Mouse (Mus musculus): Measurements from ENCODE around the gene Trim31.

Trim31 gene

DNA sequence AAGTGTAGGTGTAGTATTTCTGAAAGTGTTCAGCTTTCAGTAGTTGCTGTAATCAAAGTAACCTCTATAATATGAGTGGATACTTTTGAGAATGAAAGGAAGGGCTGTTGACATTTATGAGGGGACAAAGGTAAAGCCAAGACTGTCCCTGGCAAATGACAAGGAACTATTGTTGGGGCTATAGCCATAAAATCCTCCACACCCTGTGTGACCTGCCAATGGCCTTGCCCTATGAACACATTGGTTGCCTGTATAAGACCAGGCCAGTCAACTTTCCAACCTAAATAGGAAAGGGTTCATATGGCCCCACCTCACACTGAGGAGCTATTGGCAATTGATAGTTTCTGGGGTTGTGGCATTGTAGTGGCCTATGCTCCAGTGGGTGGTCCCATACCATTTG, 853 bp upstream of the Trim31 start:
- no peak for DNase-seq (ENCODE audit: low spot score)

DNA sequence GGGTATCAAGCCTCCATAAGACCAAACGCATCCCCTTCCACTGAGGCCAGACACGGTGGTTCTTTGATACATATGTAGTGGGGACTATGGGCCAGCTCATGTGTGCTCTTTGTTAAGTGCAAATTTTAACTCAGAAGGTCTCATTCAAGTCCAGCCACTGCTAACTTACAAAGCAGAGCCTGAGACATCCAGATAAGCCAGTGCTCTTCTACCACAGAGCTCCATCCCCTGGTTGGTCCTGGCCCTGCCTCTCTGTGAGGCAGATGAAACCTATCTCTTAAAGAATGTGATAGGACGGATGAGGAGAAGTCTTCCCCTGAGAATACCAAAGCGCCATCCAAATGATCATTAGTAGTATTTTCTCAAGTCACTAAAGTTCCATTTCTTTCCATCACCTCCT, 1.5 kb downstream of the Trim31 start:
- DNase-seq (ENCODE audit: low spot score): no peak

DNA sequence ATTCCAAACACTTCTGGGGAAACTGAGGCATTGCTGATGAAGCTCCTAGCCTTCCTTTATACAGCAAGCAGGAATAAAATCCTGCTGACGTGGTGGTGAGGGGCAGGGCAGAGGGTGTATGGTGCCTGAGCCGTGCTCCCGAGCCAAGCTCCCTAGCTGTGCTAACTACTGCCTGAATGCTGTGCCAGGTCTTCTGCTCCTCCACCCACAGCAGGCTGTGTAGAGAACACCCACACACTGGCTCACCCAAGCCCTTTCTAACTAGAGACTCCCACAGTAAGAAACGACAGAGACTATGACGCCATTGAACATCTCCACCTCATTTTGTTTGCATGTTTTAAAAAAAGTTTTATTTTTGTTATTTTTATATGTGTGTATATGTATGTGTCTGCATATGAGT, 2.1 kb downstream of the Trim31 start:
- no peak for DNase-seq (ENCODE audit: low spot score)

GRCm38 (mm10) chr17:36900691-36901090, 2.8 kb downstream of the Trim31 start:
- DNase-seq (ENCODE audit: low spot score): no peak

- no peak for DNase-seq (ENCODE audit: low spot score)
Observed at GRCm38 (mm10) chr17:36903651-36904050, 5.7 kb downstream of the Trim31 start.

DNA sequence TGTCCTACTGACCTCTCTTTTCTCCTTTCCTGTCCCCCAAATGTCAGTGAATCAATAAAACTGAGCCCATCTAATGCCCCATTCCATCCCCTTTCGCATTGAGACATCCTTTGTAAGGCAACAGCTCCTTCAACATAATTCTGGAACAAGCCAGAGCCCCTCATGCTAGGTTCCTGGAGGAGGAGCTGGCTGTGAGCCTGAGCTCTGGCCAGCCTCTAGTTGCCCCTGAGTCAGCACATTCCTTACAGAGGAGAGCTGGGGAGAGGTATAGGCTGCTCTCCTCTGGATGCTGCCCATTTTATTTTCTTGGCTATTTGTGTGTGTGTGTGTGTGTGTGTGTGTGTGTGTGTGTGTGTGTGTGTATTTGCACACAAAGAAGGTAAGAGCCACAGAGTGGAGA, 10.3 kb downstream of the Trim31 start:
- DNase-seq (ENCODE audit: low spot score): no peak

GRCm38 (mm10) chr17:36909802-36910201, 11.9 kb downstream of the Trim31 start:
- DNase-seq (ENCODE audit: low spot score): no peak

DNA sequence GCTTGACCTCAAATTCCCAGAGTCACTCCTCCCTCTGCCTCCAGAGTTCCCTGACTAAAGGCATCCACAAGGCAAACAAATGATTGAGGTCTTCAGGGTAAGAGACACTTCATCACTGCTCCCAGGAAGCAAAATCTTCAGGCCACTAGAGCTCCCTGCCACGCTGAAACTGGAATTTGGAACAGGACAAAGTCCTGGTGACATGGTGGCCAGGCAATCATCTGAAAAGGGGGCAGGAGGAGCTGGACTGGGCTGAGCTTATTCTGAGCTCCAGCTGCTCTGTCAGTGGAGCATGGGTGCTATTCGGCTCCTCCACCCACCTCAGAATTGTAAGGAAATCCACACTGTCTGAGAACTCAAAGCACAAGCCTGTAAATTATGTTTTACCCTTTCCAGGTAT, 14.1 kb downstream of the Trim31 start:
- no peak for DNase-seq (ENCODE audit: low spot score)

GRCm38 (mm10) chr17:36914108-36914507, 16.2 kb downstream of the Trim31 start:
- peak; percentile 56 for DNase-seq (ENCODE audit: low spot score)

GRCm38 (mm10) chr17:36915076-36915475, 17.2 kb downstream of the Trim31 start:
- no peak for DNase-seq (ENCODE audit: low spot score)

DNA sequence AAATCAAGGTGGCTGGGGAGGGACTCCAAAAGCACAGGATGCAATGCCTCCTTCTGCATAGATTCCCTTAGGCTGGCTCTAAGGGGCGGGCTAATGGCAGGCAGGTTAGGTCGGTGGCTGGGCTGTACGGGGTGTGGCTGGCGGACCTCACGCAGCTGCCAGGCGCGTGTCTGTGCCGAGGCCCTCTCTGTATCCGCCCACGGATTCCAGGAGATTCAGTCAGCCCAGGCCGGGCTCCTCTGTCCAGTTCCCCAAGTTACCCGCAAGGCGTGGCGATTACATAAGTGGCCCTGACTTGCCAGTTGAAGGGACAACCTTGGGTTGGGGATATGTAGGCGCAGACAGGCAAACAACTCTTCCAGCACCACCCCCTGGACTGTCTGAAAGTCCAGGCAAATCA, 22.3 kb downstream of the Trim31 start:
- no peak for DNase-seq (ENCODE audit: low spot score)

DNA sequence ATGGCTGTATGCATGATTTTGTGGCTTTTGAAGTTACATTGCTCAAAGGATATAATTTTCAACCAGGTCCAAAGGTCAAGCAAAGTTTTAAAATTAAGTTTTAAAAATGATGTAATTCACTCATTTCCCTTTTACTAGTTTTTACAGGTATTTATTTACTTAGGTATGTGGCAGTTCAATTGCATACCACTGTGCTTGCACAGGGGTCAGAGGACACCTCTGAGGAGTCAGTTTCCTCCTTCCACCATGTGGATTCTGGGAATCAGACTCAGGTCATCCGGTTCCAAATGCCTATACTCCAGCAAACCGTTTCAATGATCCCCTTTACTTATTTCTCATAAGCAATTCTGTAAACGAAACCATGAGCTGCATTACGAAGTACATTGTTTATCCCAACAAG, 24.8 kb downstream of the Trim31 start:
- no peak for DNase-seq (ENCODE audit: low spot score)

DNA sequence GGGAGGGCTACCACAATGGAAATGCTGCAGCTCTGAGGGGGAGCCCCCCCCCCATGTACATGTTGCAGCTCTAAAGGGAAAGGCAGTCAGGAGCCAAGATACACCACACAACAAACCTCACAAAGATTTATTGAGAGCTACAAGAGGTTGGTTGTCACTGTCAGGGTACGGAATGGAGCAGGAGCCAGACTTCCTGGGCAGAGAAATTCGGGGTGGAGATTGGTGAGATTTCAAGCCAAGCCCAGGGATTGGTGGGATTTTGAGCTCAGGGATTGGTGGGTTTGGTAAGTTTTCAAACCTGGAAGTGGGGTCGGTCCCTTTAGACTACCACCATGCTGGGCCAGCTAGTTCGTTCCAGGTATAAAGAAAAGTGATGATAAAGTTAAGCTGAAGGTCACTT, 25.6 kb downstream of the Trim31 start:
- DNase-seq (ENCODE audit: low spot score): no peak

DNA sequence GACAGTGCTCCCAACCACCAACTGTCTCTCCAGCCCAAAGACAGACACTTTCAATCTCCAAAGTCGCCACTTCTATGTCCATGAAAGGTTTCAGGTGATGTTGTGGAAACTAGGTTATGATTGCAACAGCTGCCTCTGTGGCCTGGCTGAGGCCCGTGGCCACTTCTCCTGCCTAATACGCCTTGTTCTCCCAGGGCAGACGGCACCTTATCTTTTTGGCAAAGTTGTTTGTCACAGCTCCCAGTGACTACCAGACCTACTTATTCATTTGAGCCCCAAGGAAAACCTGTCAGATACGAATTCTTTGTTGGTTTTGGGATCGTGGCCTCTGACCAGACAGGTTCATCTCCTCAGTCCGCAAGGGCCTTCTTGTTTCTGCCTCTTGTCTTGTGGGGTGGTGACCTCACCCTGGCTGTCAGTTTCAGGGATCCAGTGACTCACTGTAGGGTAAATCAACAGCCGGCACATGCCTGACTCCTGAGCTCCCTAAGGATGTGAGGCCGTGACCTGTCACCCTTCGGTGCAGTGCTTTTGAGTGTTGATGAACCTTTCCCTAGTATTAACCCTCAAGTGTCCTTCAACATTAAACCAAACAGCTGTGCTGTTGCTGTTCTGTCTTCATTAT, 29.7 kb downstream of the Trim31 start:
- no peak for DNase-seq (ENCODE audit: low spot score)

- no peak for DNase-seq (ENCODE audit: low spot score)
Observed at GRCm38 (mm10) chr17:36929236-36929932, 31.5 kb downstream of the Trim31 start.

DNA sequence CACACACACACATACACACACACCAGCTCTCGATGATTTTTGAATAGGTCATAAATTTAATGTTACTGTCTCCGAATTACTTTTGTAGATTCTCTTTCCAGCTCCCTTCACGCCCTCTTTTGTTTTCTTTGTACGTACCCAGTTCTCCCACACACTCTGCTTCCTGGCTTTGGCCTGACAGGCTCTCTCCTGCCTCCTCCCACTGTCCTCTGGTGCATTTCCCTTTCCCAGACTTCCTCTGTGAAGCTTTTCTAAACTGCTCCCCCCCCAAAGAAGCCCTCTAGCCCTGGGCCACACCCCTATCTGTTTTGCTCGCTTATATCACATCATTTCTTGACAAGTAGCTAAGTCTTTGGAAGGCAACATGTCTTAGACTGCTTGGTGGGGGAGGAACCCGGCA, 32.3 kb downstream of the Trim31 start:
- no peak for DNase-seq (ENCODE audit: low spot score)

GRCm38 (mm10) chr17:36931130-36931529, 33.2 kb downstream of the Trim31 start:
- no peak for DNase-seq (ENCODE audit: low spot score)

GRCm38 (mm10) chr17:36931806-36932205, 33.9 kb downstream of the Trim31 start:
- DNase-seq (ENCODE audit: low spot score): no peak

DNA sequence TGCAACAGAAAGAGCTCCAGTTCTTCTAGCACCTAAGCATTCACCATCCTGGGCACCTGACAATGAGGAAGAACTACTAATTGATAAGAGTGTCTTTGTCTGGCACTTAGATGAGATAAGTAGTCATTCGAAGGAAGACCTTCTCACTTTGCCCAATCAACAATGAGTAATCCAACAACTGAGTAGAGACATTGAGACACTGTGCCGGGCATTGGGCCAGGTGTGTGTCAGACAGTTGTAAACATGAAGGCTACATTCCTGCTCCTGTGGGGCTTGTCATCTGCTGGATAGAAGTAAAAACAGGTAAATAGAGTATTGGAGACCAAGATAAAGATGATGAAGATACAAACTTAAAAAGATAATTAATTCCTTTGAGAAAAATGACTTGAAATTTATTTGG, 40.1 kb downstream of the Trim31 start:
- no peak for DNase-seq (ENCODE audit: low spot score)

DNA sequence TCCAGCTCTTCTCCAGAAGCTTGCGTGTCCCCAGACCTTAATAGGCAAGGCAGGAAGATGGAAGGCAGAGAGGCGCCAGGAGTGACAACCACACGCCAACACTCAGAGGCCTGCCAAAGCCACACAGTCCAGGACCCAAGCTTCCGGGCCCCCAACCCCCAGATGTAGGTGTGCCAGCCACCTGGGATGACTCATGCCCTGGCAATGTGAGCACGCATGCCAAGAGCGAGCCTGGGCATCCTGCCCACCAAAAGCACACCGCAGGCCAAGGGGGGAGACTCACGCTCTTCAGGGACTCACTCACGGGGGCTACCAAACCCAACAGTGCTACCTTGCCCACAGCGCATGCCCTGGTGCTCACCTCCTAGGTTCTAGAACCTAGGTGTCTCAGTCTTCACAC, 44.5 kb downstream of the Trim31 start:
- DNase-seq (ENCODE audit: low spot score): no peak

DNA sequence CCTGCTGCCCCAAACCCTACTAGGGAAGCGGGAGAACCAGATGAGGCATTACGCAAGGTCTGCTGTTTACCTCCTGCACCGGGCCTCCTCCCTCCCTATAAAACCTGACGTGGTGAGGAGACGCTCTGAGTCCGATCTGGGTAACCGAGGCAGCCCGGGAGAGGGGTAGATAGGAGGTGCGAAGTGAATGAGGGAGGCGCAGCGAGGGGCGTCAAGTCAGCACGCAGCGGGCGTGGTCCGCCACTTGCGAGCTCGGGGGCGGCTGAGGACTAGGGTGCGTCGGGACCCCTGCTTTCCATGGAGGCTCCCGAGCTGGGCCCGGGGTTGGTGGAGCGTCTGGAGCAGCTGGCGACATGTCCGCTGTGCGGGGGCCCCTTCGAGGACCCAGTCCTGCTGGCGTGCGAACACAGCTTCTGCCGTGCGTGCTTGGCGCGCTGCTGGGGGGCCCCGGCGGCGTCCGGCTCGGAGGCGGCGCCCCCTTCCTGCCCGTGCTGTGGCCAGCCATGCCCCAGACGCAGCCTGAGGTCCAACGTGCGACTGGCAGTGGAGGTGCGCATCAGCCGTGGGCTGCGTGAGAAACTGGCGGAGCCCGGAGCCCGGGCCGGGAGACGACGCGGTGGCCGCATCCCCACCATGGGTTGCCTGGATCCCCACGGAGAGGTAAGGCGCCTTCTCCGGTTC, 45.0 kb downstream of the Trim31 start, which contains the start of gene Rnf39:
Gene Rnf39 (plus strand): TSS at position 128 of the 681 bp plus-strand sequence.
- no peak for DNase-seq (ENCODE audit: low spot score)

GRCm38 (mm10) chr17:36943691-36944090, 45.8 kb downstream of the Trim31 start:
- DNase-seq (ENCODE audit: low spot score): no peak

GRCm38 (mm10) chr17:36944121-36944775, 46.3 kb downstream of the Trim31 start:
- no peak for DNase-seq (ENCODE audit: low spot score)
